Mouse (Mus musculus) adrenal gland, postnatal 4 days (tissue): ENCODE results near the gene Defb13. TPM values are rescaled to one million over a fixed set of nuclear protein-coding genes. Genes with fewer than 3 reads are reported as not detected.

Experiments
- total RNA-seq, 2 experiments: library from RNA; stranded (reverse); gene quantifications; 2 replicates each; pipeline ENCODE4 v1.2.3; 2021

The Defb13 gene
- total RNA-seq, 2 experiments from 2014 or later = not detected

Other genes starting within 250 kb of the Defb13 start
- not detected for gene AY761184, start 243.1 kb upstream of the Defb13 start, total RNA-seq
- not detected for gene Defa24, start 212.3 kb upstream of the Defb13 start, total RNA-seq
- not detected for gene Defb50, start 123.2 kb upstream of the Defb13 start, total RNA-seq
- not detected for gene Defb2, start 106.8 kb upstream of the Defb13 start, total RNA-seq
- not detected for gene Defb10, start 87.9 kb upstream of the Defb13 start, total RNA-seq
- not detected for gene Defb9, start 61.3 kb upstream of the Defb13 start, total RNA-seq
- not detected for gene Defb11, start 40.4 kb upstream of the Defb13 start, total RNA-seq
- not detected for gene Defb15, start 14.1 kb upstream of the Defb13 start, total RNA-seq
- gene Defb35, start 8.4 kb upstream of the Defb13 start, total RNA-seq = not detected
- gene Fam90a1a, start 12.0 kb downstream of the Defb13 start, total RNA-seq = not detected
- gene Ccdc70, start 23.0 kb downstream of the Defb13 start, total RNA-seq = not detected
- gene Atp7b, start 113.5 kb downstream of the Defb13 start, total RNA-seq = 1 to 10 TPM; 2.7 to 4.5 TPM
- gene Alg11, start 114.0 kb downstream of the Defb13 start, total RNA-seq = 10 to 100 TPM; 37.6 to 42.0 TPM
- 1 to 10 TPM; 3.1 to 3.3 TPM for gene Nek5, start 178.3 kb downstream of the Defb13 start, total RNA-seq
- 1 to 10 TPM; 5.3 to 6.2 TPM for gene Nek3, start 219.7 kb downstream of the Defb13 start, total RNA-seq
- 10 to 100 TPM; 22.9 to 24.2 TPM for gene Ckap2, start 239.1 kb downstream of the Defb13 start, total RNA-seq
- gene Vps36, start 246.0 kb downstream of the Defb13 start, total RNA-seq = 10 to 100 TPM; 35.8 to 37.4 TPM